Mouse (Mus musculus) bone marrow macrophage, adult 2 months (primary cell): ENCODE data around the gene Ppp6r3.

Source experiments
- CTCF ChIP-seq: IDR thresholded peaks from 2 replicates; pipeline ENCODE4 v1.5.1; 2012; ENCODE audit warnings: low read depth, mild to moderate bottlenecking, low read length, moderate library complexity
- POLR2A ChIP-seq: IDR thresholded peaks from 2 replicates; pipeline ENCODE4 v1.6.1; 2012; ENCODE audit warnings: mild to moderate bottlenecking, low read depth, low read length, borderline replicate concordance

DNA sequence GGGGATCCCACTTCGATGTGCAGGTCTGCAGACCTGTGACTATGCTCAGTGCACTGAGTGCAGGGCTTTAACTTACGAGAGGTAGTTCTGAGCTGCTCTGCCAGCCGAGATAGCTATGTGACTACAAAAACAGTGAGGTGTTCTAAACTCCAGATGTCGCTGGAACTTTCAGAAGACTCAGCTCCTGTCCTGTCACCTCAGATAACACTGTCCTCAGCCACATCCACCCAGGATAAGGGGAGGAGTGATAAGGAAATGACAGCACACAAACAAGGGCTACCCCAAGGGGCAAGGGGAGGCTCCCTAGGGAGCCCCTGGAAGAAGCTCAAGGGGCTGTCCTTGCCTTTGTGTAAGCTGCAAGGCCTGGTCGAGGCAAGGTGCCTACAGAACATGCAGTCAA, 14.0 kb upstream of the Ppp6r3 start:
- no peak for TF ChIP-seq CTCF
- no peak for TF ChIP-seq POLR2A
